In the genomic region with DNA sequence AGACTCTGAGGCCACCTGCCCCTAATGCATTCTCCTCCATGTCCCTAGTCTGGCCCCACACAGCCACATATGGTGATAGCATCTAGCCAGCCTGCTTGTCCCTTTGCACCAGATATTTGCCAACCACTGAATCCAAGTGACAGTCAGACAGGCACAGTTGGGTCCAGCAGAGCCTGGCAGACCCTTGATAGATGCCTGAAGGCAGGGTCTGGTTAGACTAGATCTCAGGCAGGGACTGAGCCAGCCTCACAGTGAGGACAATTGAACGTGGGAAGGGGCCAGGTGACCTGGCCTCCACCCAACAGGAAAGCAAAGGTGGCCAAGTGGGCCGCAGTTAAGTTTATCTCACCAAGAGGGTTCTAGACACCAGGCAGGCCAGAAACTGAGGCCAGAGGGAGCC, we compare ENCODE assay signal across 17 mouse cellular contexts. TPM values are rescaled to one million over a fixed set of nuclear protein-coding genes. Genes with fewer than 3 reads are reported as not detected.
DNase-seq lines count a peak whose midpoint lies in the region; TF ChIP-seq lines count a peak whose summit lies in the region.
"Had no signal": no experiment of that assay in that cellular context is flagged by ENCODE, and none has a peak within 500 bp of the region (broad histone marks: within the 10 kb centered on the region; RNA-seq: fewer than 3 reads in every experiment).

No protein-coding gene starts in this region.

- H3K27me3 ChIP-seq in cerebellum, adult 2 months (ENCODE audit: control insufficient read depth, insufficient read depth, low read length), result no peaks in the 10 kb centered on the region
- H3K27me3 ChIP-seq: heart, embryonic 12.5 days; hindbrain, embryonic 15.5 days had no signal

- DNase-seq in cerebellum, adult 11 months, result peak; percentile 76
- peak; percentile 81 to 88 for DNase-seq in cerebellum, adult 2 months
- DNase-seq in cerebellum, postnatal 10 days, result peak; percentile 93 to 95
- peak; percentile 8 for DNase-seq in fat pad, adult 2 months (ENCODE audit: extremely low read depth, low read depth, low spot score)
- DNase-seq in testis, postnatal 14 days (ENCODE audit: low spot score), result no peak
- no peak for DNase-seq in testis, postnatal 10 days (ENCODE audit: low spot score)
- no peak for DNase-seq in urinary bladder, postnatal 14 days (ENCODE audit: low spot score)
- DNase-seq: adrenal gland, adult 8-10 months; adrenal gland, postnatal 36 days; embryo, embryonic 11 days; gastrocnemius, postnatal 14 days; kidney, adult 2 months had no signal

- TF ChIP-seq CTCF in cerebellum, adult 2 months (IDR thresholded peaks at IDR 0.05; ENCODE audit: borderline replicate concordance, insufficient read depth, low read depth, low read length), result no peak

- WGBS in cerebellum, adult 2 months, result 16% methylated on average over 2 of the region's 2 CpGs

- no peak overlapping the region for H3K27ac ChIP-seq in cerebellum, adult 2 months (ENCODE audit: insufficient read depth, low read length)
- H3K27ac ChIP-seq: embryonic facial prominence, embryonic 15.5 days; hindbrain, embryonic 10.5 days; hindbrain, embryonic 15.5 days had no signal

- TF ChIP-seq POLR2A in cerebellum, adult 2 months (IDR thresholded peaks at IDR 0.05; ENCODE audit: borderline replicate concordance, insufficient read depth, low read length), result no peak

- H3K4me3 ChIP-seq in cerebellum, adult 2 months (replicated peaks; ENCODE audit: insufficient read depth, low read depth, low read length), result no peak overlapping the region
- H3K4me3 ChIP-seq: embryonic facial prominence, embryonic 15.5 days; erythroblast, embryonic 14.5 days; heart, embryonic 12.5 days; hindbrain, embryonic 10.5 days; hindbrain, embryonic 15.5 days had no signal

- peaks cover 69% of the 10 kb centered on the region for H3K4me1 ChIP-seq in cerebellum, adult 2 months (ENCODE audit: control insufficient read depth, insufficient read depth, low read length)

RNA-seq across cellular contexts. Expression of a gene that starts 39.1 kb away (rescaled TPM):
- 112 and 124 TPM in 2 replicates for polyA plus RNA-seq in cerebellum, adult 2 months (2012; rRNA removed)

Comparison
In these comparisons a context has a peak if more than half of its experiments do, and no peak if none do; other contexts are left out.
1. DNase-seq: peak in cerebellum, adult 11 months (single experiment), cerebellum, adult 2 months (2 of 2), cerebellum, postnatal 10 days (2 of 2) and fat pad, adult 2 months (single experiment); none in testis, postnatal 14 days (single experiment), testis, postnatal 10 days (single experiment) and urinary bladder, postnatal 14 days (single experiment).